Mouse (Mus musculus): ENCODE measurements around the gene Pitpnc1. TPM values are rescaled to one million over a fixed set of nuclear protein-coding genes. Genes with fewer than 3 reads are reported as not detected.

Gene Pitpnc1
- polyA plus RNA-seq, 1 experiment from 2014 or later: 37.1 TPM

- WGBS: 96% methylated on average over 11 of the region's 11 CpGs
- Histone ChIP-seq H3K27me3 (ENCODE audit: low read depth, poor library complexity, severe bottlenecking) (no peaks in the 10 kb centered on the region), H3K9me3 (replicated peaks) (no peaks in the 10 kb centered on the region), H3K36me3 (no peaks in the 10 kb centered on the region), H3K4me1 (peaks cover 11% of the 10 kb centered on the region), H3K4me3 (no peak overlapping the region), H3K27ac (no peak overlapping the region)
- DNase-seq (ENCODE audit: low spot score): no peak
Observed at GRCm38 (mm10) chr11:107405606-107406333, 64.7 kb downstream of the Pitpnc1 start.

GRCm38 (mm10) chr11:107403309-107403708 lies 67.2 kb downstream of the Pitpnc1 start:
- no peaks in the 10 kb centered on the region for H3K9me3 ChIP-seq (replicated peaks)
- peaks cover 3% of the 10 kb centered on the region for H3K4me1 ChIP-seq
- 94% methylated on average over 10 of the region's 10 CpGs for WGBS
- no peak overlapping the region for H3K4me3 ChIP-seq
- no peaks in the 10 kb centered on the region for H3K27me3 ChIP-seq (ENCODE audit: low read depth, poor library complexity, severe bottlenecking)
- H3K27ac ChIP-seq: no peak overlapping the region
- DNase-seq (ENCODE audit: low spot score): no peak
- no peaks in the 10 kb centered on the region for H3K36me3 ChIP-seq

- Histone ChIP-seq H3K4me1 (peaks cover 9% of the 10 kb centered on the region), H3K9me3 (replicated peaks) (no peaks in the 10 kb centered on the region), H3K27ac (no peak overlapping the region), H3K4me3 (no peak overlapping the region), H3K27me3 (ENCODE audit: low read depth, poor library complexity, severe bottlenecking) (no peaks in the 10 kb centered on the region), H3K36me3 (no peaks in the 10 kb centered on the region)
- 93% methylated on average over 5 of the region's 5 CpGs for WGBS
- no peak for DNase-seq (ENCODE audit: low spot score)
Observed at GRCm38 (mm10) chr11:107401839-107402590, 68.5 kb downstream of the Pitpnc1 start.

GRCm38 (mm10) chr11:107400826-107401225 lies 69.7 kb downstream of the Pitpnc1 start:
- 78% methylated on average over 7 of the region's 7 CpGs for WGBS
- Histone ChIP-seq H3K9me3 (replicated peaks) (no peaks in the 10 kb centered on the region), H3K36me3 (no peaks in the 10 kb centered on the region), H3K4me1 (peaks cover 9% of the 10 kb centered on the region), H3K4me3 (no peak overlapping the region), H3K27ac (no peak overlapping the region), H3K27me3 (ENCODE audit: low read depth, poor library complexity, severe bottlenecking) (no peaks in the 10 kb centered on the region)
- no peak for DNase-seq (ENCODE audit: low spot score)

- no peaks in the 10 kb centered on the region for H3K27me3 ChIP-seq (ENCODE audit: low read depth, poor library complexity, severe bottlenecking)
- no peaks in the 10 kb centered on the region for H3K9me3 ChIP-seq (replicated peaks)
- H3K4me3 ChIP-seq: no peak overlapping the region
- H3K27ac ChIP-seq: no peak overlapping the region
- no peak for DNase-seq (ENCODE audit: low spot score)
- 86% methylated on average over 10 of the region's 10 CpGs for WGBS
- H3K4me1 ChIP-seq: peaks cover 10% of the 10 kb centered on the region
- H3K36me3 ChIP-seq: no peaks in the 10 kb centered on the region
Observed at GRCm38 (mm10) chr11:107400005-107400404, 70.5 kb downstream of the Pitpnc1 start.

- H3K9me3 ChIP-seq (replicated peaks): no peaks in the 10 kb centered on the region
- H3K36me3 ChIP-seq: peaks cover 4% of the 10 kb centered on the region; the same call in 1 of the 2 replicates
- H3K27me3 ChIP-seq (ENCODE audit: low read depth, poor library complexity, severe bottlenecking): no peaks in the 10 kb centered on the region
- 84% methylated on average over 10 of the region's 10 CpGs for WGBS
- no peak overlapping the region for H3K4me3 ChIP-seq
- DNase-seq (ENCODE audit: low spot score): no peak
- peaks cover 8% of the 10 kb centered on the region for H3K4me1 ChIP-seq
- H3K27ac ChIP-seq: no peak overlapping the region
Observed at GRCm38 (mm10) chr11:107397326-107397998, 73.0 kb downstream of the Pitpnc1 start.

GRCm38 (mm10) chr11:107394245-107394644 lies 76.3 kb downstream of the Pitpnc1 start:
- Histone ChIP-seq H3K36me3 (peaks cover 7% of the 10 kb centered on the region; the same call in 1 of the 2 replicates), H3K4me1 (peaks cover 24% of the 10 kb centered on the region), H3K27ac (no peak overlapping the region), H3K27me3 (ENCODE audit: low read depth, poor library complexity, severe bottlenecking) (no peaks in the 10 kb centered on the region), H3K4me3 (no peak overlapping the region), H3K9me3 (replicated peaks) (no peaks in the 10 kb centered on the region)
- no peak for DNase-seq (ENCODE audit: low spot score)
- WGBS: 90% methylated on average over 3 of the region's 3 CpGs

- Histone ChIP-seq H3K27me3 (ENCODE audit: low read depth, poor library complexity, severe bottlenecking) (no peaks in the 10 kb centered on the region), H3K9me3 (replicated peaks) (no peaks in the 10 kb centered on the region), H3K36me3 (peaks cover 7% of the 10 kb centered on the region; the same call in 1 of the 2 replicates), H3K27ac (no peak overlapping the region), H3K4me3 (no peak overlapping the region), H3K4me1 (peaks cover 24% of the 10 kb centered on the region)
- DNase-seq (ENCODE audit: low spot score): no peak
- 79% methylated on average over 12 of the region's 12 CpGs for WGBS
Observed at GRCm38 (mm10) chr11:107393828-107394165, 76.7 kb downstream of the Pitpnc1 start.

- WGBS: 85% methylated on average over 7 of the region's 7 CpGs
- no peaks in the 10 kb centered on the region for H3K27me3 ChIP-seq (ENCODE audit: low read depth, poor library complexity, severe bottlenecking)
- peaks cover 24% of the 10 kb centered on the region for H3K4me1 ChIP-seq
- DNase-seq (ENCODE audit: low spot score): no peak
- H3K27ac ChIP-seq: no peak overlapping the region
- no peak overlapping the region for H3K4me3 ChIP-seq
- peaks cover 7% of the 10 kb centered on the region; the same call in 1 of the 2 replicates for H3K36me3 ChIP-seq
- H3K9me3 ChIP-seq (replicated peaks): no peaks in the 10 kb centered on the region
Observed at GRCm38 (mm10) chr11:107393154-107393827, 77.2 kb downstream of the Pitpnc1 start.

GRCm38 (mm10) chr11:107390540-107390939 lies 80.0 kb downstream of the Pitpnc1 start:
- Histone ChIP-seq H3K27ac (no peak overlapping the region), H3K27me3 (ENCODE audit: low read depth, poor library complexity, severe bottlenecking) (no peaks in the 10 kb centered on the region), H3K4me3 (no peak overlapping the region), H3K9me3 (replicated peaks) (no peaks in the 10 kb centered on the region), H3K36me3 (peaks cover 7% of the 10 kb centered on the region; the same call in 1 of the 2 replicates), H3K4me1 (peaks cover 18% of the 10 kb centered on the region)
- no peak for DNase-seq (ENCODE audit: low spot score)
- 29% methylated on average over 2 of the region's 2 CpGs for WGBS

GRCm38 (mm10) chr11:107390001-107390400 lies 80.5 kb downstream of the Pitpnc1 start:
- DNase-seq (ENCODE audit: low spot score): no peak
- Histone ChIP-seq H3K4me1 (peaks cover 17% of the 10 kb centered on the region), H3K36me3 (peaks cover 7% of the 10 kb centered on the region; the same call in 1 of the 2 replicates), H3K9me3 (replicated peaks) (no peaks in the 10 kb centered on the region), H3K27me3 (ENCODE audit: low read depth, poor library complexity, severe bottlenecking) (no peaks in the 10 kb centered on the region), H3K4me3 (no peak overlapping the region), H3K27ac (no peak overlapping the region)
- 49% methylated on average over 10 of the region's 10 CpGs for WGBS

- WGBS: 85% methylated on average over 10 of the region's 10 CpGs
- Histone ChIP-seq H3K9me3 (replicated peaks) (no peaks in the 10 kb centered on the region), H3K27me3 (ENCODE audit: low read depth, poor library complexity, severe bottlenecking) (no peaks in the 10 kb centered on the region), H3K4me3 (no peak overlapping the region), H3K27ac (no peak overlapping the region), H3K4me1 (peaks cover 16% of the 10 kb centered on the region), H3K36me3 (peaks cover 5% of the 10 kb centered on the region; the same call in 1 of the 2 replicates)
- no peak for DNase-seq (ENCODE audit: low spot score)
Observed at GRCm38 (mm10) chr11:107386481-107386880, 84.0 kb downstream of the Pitpnc1 start.
